Mouse (Mus musculus) cortical plate, adult 2 months (tissue): Measurements from ENCODE around the gene Grb7. TPM values are rescaled to one million over a fixed set of nuclear protein-coding genes. Genes with fewer than 3 reads are reported as not detected.

Source experiments
- H3K27ac ChIP-seq: fragments of 200-500 bp; 2 replicates; pipeline ENCODE4 v1.5.1; 2012; ENCODE audit warnings: low read length, control low read depth, inconsistent platforms; ENCODE audit not compliant: insufficient read depth
- H3K4me1 ChIP-seq: fragments of 200-500 bp; 2 replicates; pipeline ENCODE4 v1.6.1; 2011; ENCODE audit warnings: low read length; ENCODE audit not compliant: control insufficient read depth, insufficient read depth
- H3K4me3 ChIP-seq: fragments of 200-500 bp; 2 replicates; pipeline ENCODE4 v1.5.1; 2011; ENCODE audit warnings: mild to moderate bottlenecking, low read length, control low read depth; ENCODE audit not compliant: insufficient read depth
- CTCF ChIP-seq: fragments of 200-500 bp; IDR thresholded peaks from 2 replicates; pipeline ENCODE4 v1.5.1; 2011; ENCODE audit warnings: mild to moderate bottlenecking, control low read depth, low read length; ENCODE audit not compliant: insufficient read depth; ENCODE audit errors: extremely low read depth
- POLR2A ChIP-seq: fragments of 200-500 bp; IDR thresholded peaks from 2 replicates; pipeline ENCODE4 v1.6.1; 2011; ENCODE audit warnings: mild to moderate bottlenecking, low read length, control low read depth; ENCODE audit not compliant: insufficient read depth; ENCODE audit errors: extremely low read depth
- polyA plus RNA-seq: library from polyadenylated mRNA; depleted of rRNA; stranded (reverse); fragments of >200 nt; gene quantifications from 2 replicates; pipeline ENCODE4 v1.2.3, GENCODE M21; 2012; rRNA removed

The Grb7 gene
- polyA plus RNA-seq, 1 experiment = 3.8 TPM

DNA sequence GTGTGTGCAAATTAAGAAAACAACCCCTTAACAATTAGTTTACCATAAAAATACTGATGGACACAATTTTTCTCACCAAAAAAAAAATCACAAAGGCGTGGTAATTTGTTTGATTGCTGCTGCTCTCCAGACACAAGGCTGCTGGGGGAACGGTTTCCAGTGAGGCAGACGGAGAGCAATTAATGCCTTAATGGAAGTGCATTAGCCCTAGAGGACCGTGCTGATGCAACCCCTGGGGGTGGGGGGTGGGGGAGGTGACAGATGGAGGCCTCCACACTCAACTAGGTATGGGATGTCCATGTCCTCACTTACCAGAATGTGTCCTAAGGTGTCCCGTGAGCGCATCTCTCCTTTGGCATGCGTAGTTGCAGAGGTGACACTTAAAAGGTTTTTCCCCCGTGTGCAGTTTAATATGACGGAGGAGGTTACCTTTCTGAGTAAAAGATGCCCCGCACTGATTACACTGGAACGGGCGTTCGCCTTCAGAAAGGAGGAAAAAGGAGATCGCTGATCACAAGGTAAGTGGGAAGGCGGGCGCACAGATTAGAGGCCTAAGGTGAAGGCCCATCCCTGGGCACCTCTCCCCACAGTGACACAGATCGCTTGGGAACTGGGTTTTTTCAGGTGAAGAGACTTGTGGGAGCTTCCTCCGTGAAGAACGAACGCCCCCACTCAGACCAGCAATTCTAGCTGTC lies 42.5 kb downstream of the Grb7 start:
- TF ChIP-seq POLR2A = no peak
- TF ChIP-seq CTCF = no peak
- H3K27ac ChIP-seq = no peak overlapping the region
- no peak overlapping the region for H3K4me3 ChIP-seq
- H3K4me1 ChIP-seq = no peaks in the 10 kb centered on the region

DNA sequence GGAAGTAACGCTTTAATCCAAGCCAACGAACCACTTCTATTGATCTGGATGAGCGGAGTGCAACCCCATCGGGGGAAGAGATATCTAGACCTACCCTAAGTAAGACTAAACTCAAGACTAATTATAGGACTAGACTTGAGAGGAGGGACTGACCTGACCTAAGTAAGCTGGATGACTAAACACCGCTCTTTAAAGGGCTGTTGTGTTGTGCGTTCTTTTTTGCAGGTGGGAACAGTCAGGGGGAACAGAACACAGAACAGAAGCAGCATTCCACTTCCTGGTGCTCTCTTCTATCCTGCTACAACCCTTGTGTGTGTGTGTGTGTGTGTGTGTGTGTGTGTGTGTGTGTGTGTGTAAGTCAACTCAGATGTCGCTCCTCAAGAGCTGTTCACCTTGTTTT lies 45.4 kb downstream of the Grb7 start:
- TF ChIP-seq POLR2A (no peak), CTCF (no peak)
- no peak overlapping the region for H3K4me3 ChIP-seq
- H3K4me1 ChIP-seq = no peaks in the 10 kb centered on the region
- H3K27ac ChIP-seq = no peak overlapping the region

DNA sequence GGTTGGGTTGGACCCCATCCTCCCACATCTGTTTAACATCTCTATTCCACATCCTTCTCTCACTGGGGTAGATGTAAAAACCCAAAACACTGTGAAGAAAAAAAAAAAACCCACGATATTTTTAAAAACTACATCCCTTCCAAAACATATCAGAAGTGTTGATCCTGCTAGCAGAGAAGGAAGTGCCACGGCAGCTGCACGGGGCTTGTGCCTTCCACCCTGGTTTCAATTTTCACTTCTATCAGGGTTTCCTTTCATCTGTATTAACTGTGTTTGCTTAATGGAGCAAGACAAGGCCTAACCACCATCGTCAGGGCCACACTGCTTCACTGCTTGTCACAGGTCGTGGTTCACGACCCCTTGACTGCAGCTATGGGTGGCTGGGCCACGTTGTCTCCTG lies 46.8 kb downstream of the Grb7 start:
- TF ChIP-seq POLR2A (no peak), CTCF (no peak)
- no peak overlapping the region for H3K27ac ChIP-seq
- H3K4me3 ChIP-seq = no peak overlapping the region
- no peaks in the 10 kb centered on the region for H3K4me1 ChIP-seq

DNA sequence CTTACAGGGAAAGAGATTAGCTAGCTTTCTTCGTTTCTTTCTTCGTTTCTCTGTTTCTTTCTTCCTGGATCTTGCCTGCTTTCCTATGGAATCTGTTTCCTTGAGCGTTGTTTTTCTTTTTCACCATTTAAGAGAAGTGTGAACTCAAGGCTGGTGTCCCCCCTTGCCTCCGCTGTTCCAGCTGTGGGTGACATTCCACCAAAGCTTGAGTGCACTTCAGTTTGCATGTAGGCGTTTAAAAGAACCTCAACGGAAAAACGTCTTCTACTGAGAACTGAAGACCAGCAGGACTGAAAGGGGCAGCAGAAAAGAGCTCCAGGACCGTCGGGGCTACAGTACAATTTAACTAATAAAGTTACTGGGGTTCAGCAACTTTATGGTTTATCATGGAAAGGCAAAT lies 47.2 kb downstream of the Grb7 start:
- H3K27ac ChIP-seq = no peak overlapping the region
- no peak overlapping the region for H3K4me3 ChIP-seq
- TF ChIP-seq POLR2A (no peak), CTCF (no peak)
- H3K4me1 ChIP-seq = no peaks in the 10 kb centered on the region

DNA sequence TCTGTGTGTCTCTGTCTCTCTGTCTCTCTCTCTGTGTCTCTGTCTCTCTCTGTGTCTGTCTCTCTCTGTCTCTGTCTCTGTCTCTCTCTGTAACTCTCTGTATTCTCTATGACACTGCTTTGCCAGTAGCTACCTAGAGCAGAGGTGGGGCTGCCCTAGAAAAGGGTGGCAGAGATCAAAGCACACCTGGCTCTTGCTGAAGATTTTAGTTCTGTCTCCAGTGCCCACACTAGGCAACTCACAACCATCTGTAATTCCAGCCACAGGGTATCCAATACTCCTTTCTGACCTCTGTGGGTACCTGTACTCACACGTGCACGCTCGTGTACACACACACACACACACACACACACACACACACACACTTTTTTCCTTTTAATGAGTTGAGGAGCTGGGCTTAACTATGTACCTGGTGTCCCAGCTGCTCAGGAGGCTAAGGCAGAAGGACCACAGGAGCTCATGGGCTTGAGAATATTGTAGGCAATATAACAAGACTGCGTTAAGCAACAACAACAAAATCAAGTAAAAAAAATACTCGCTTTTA lies 49.1 kb downstream of the Grb7 start:
- no peak for TF ChIP-seq POLR2A
- no peak for TF ChIP-seq CTCF
- no peak overlapping the region for H3K4me3 ChIP-seq
- no peak overlapping the region for H3K27ac ChIP-seq
- H3K4me1 ChIP-seq = no peaks in the 10 kb centered on the region

DNA sequence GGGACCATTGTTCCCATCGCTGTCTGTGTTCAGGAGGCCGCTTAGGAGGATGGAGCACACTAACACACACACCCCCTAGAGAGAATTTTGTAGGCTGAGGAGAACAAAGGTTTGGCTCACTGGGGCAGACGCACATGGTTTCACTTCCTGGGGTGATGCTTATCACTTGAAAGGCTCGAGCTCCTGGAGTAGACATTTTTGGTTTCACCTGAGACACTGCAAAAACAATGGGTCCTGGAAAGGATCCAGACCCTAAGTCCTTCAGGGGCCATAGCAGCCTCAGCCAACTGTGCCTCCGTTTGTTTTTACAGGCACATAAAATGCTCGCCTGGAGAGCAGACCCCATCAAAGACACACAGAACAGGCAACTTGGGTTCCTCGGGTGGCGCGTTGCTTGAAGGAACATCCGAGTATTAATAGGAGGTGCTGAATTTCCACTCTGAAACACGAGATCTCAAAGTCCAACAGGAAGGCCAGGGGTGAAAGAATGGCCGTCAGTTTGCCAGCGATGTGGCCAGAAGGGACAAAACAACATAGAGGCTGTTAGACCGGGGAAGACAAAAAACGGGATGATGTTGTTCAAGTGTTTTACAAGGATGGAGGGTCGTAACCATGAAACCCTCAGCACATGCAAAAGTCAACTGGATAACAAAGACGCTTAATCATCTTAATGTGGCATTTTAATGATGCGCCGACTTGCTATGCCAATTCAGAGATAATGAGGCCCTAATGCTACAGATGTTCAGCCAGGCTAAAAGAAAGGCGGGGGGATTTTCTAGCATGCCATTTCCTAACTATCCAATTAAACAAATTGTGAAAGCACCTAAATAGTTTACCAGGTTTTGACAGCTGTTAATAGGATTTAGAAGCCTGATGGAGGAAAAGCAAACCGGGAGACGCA lies 51.4 kb downstream of the Grb7 start:
- no peak overlapping the region for H3K4me3 ChIP-seq
- no peaks in the 10 kb centered on the region for H3K4me1 ChIP-seq
- no peak for TF ChIP-seq POLR2A
- no peak for TF ChIP-seq CTCF
- no peak overlapping the region for H3K27ac ChIP-seq

DNA sequence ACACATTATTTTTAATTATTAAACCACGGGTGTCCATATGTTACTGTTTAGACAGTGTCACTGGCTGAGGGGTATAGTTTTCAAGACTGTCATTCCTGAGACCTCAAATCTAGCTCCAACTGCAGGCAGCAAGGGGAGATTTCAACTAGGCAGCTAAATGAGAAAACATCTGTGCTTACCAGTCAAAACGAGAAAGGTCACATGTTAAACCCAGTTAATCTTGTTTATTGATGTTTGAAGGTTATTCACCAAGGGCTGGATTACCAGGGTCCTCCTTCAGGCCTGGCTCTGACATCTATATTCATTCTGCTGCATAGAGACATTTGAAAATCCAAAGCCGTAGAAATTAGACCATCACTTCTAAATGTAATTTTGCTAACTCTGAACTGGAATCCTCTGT lies 58.7 kb downstream of the Grb7 start:
- TF ChIP-seq POLR2A = no peak
- TF ChIP-seq CTCF = no peak
- Histone ChIP-seq H3K27ac (no peak overlapping the region), H3K4me3 (no peak overlapping the region), H3K4me1 (no peaks in the 10 kb centered on the region)

Other genes starting within 250 kb of the Grb7 start
- gene Cdk12, start 243.3 kb upstream of the Grb7 start, polyA plus RNA-seq = 18.1 and 18.6 TPM in 2 replicates
- 45.0 and 57.2 TPM in 2 replicates for gene Neurod2, start 116.7 kb upstream of the Grb7 start, polyA plus RNA-seq
- gene Ppp1r1b, start 98.0 kb upstream of the Grb7 start, polyA plus RNA-seq = 127 and 322 TPM in 2 replicates
- gene Stard3, start 88.0 kb upstream of the Grb7 start, polyA plus RNA-seq = 63.2 and 70.8 TPM in 2 replicates
- 13.6 and 17.7 TPM in 2 replicates for gene Tcap, start 62.6 kb upstream of the Grb7 start, polyA plus RNA-seq
- gene Pnmt, start 59.9 kb upstream of the Grb7 start, polyA plus RNA-seq = 0.13 and 0.40 TPM in 2 replicates
- gene Pgap3, start 45.9 kb upstream of the Grb7 start, polyA plus RNA-seq = 14.4 TPM in 2 replicates
- 2.0 and 2.6 TPM in 2 replicates for gene Erbb2, start 33.9 kb upstream of the Grb7 start, polyA plus RNA-seq
- 192 and 197 TPM in 2 replicates for gene Mien1, start 7.4 kb upstream of the Grb7 start, polyA plus RNA-seq
- gene Ikzf3, start 99.6 kb downstream of the Grb7 start, polyA plus RNA-seq = 0.17 and 0.44 TPM in 2 replicates
- 0.23 TPM in 1 of 2 replicates, not detected in the other for gene Zpbp2, start 104.7 kb downstream of the Grb7 start, polyA plus RNA-seq
- gene Ormdl3, start 141.0 kb downstream of the Grb7 start, polyA plus RNA-seq = 55.0 and 56.1 TPM in 2 replicates
- not detected in 2 replicates for gene Lrrc3c, start 151.9 kb downstream of the Grb7 start, polyA plus RNA-seq
- gene Gm12355, start 179.3 kb downstream of the Grb7 start, polyA plus RNA-seq = 0.11 and 0.21 TPM in 2 replicates
- gene Gsdma3, start 180.0 kb downstream of the Grb7 start, polyA plus RNA-seq = not detected in 2 replicates
- not detected in 2 replicates for gene Gsdma2, start 200.4 kb downstream of the Grb7 start, polyA plus RNA-seq
- gene Gsdma, start 218.0 kb downstream of the Grb7 start, polyA plus RNA-seq = 0.04 and 0.06 TPM in 2 replicates
- 188 and 190 TPM in 2 replicates for gene Psmd3, start 236.2 kb downstream of the Grb7 start, polyA plus RNA-seq